Mouse (Mus musculus): ENCODE measurements around the gene Brat1. TPM values are rescaled to one million over a fixed set of nuclear protein-coding genes. Genes with fewer than 3 reads are reported as not detected.
A peak's percentile ranks its signal among the peaks of the same experiment; 100 is the strongest.

The Brat1 gene
- polyA plus RNA-seq, 1 experiment = 23.8 TPM

- peak; percentile 69 to 83 for DNase-seq
- H3K27me3 ChIP-seq (ENCODE audit: control insufficient read depth, insufficient read depth, low read length) = no peaks in the 10 kb centered on the region
- TF ChIP-seq CTCF (IDR thresholded peaks at IDR 0.05; ENCODE audit: borderline replicate concordance, insufficient read depth, low read depth, low read length) = no peak
- TF ChIP-seq POLR2A (IDR thresholded peaks at IDR 0.05; ENCODE audit: borderline replicate concordance, insufficient read depth, low read length) = no peak
- peak overlapping the region; percentile 26; the same call in 1 of the 2 replicates for H3K27ac ChIP-seq (ENCODE audit: insufficient read depth, low read length)
- peaks cover 20% of the 10 kb centered on the region for H3K4me1 ChIP-seq (ENCODE audit: control insufficient read depth, insufficient read depth, low read length)
- H3K4me3 ChIP-seq (replicated peaks; ENCODE audit: insufficient read depth, low read depth, low read length) = no peak overlapping the region
- WGBS = 21% methylated on average over 5 of the region's 5 CpGs
Measured at GRCm38 (mm10) chr5:140768333-140768732, 63.5 kb downstream of the Brat1 start.

Other genes starting within 250 kb of the Brat1 start
- gene Chst12, start 199.5 kb upstream of the Brat1 start, polyA plus RNA-seq (2012; rRNA removed) = 20.9 and 22.5 TPM in 2 replicates
- 0.82 and 1.4 TPM in 2 replicates for gene Grifin, start 139.9 kb upstream of the Brat1 start, polyA plus RNA-seq (2012; rRNA removed)
- gene Lfng, start 97.7 kb upstream of the Brat1 start, polyA plus RNA-seq (2012; rRNA removed) = 48.7 and 53.4 TPM in 2 replicates
- gene Ttyh3, start 56.0 kb upstream of the Brat1 start, polyA plus RNA-seq (2012; rRNA removed) = 86.0 and 96.1 TPM in 2 replicates
- 33.7 and 40.1 TPM in 2 replicates for gene Iqce, start 2.6 kb upstream of the Brat1 start, polyA plus RNA-seq (2012; rRNA removed)
- 4.6 TPM in 2 replicates for gene Amz1, start 19.1 kb downstream of the Brat1 start, polyA plus RNA-seq (2012; rRNA removed)
- gene Gna12, start 125.4 kb downstream of the Brat1 start, polyA plus RNA-seq (2012; rRNA removed) = 104 and 123 TPM in 2 replicates